Mouse (Mus musculus) liver, embryonic 14.5 days (tissue): ENCODE results near the gene Arid2. TPM values are rescaled to one million over a fixed set of nuclear protein-coding genes. Genes with fewer than 3 reads are reported as not detected.
A peak's percentile ranks its signal among the peaks of the same experiment; 100 is the strongest.

ENCODE experiments used
- ATAC-seq: fragments of 200-750 bp; cut with Nextera tagmentation; 2 replicates; pipeline ENCODE4 v1.8.0; 2017; ENCODE audit warnings: moderate number of reproducible peaks, mild to moderate bottlenecking, moderate library complexity; ENCODE audit not compliant: insufficient read depth
- DNase-seq, 3 experiments: peaks; one replicate each; pipeline ENCODE4 v3.0.0-alpha.2; 2012 to 2013; ENCODE audit warnings: low read depth in 3 of 3, low spot score in 3 of 3
- H3K27ac ChIP-seq: fragments of 300-500 bp; sonication (generic); 2 replicates; pipeline ENCODE4 v1.5.1; 2014; ENCODE audit warnings: moderate library complexity, mild to moderate bottlenecking, control low read depth, inconsistent platforms
- H3K27me3 ChIP-seq: fragments of 300-500 bp; sonication (generic); 2 replicates; pipeline ENCODE4 v1.6.1; 2014; ENCODE audit warnings: mild to moderate bottlenecking, low read length, moderate library complexity; ENCODE audit not compliant: control insufficient read depth, insufficient read depth
- H3K36me3 ChIP-seq: fragments of 300-500 bp; sonication (generic); replicated peaks from 2 replicates; pipeline ENCODE4 v1.6.1; 2014; ENCODE audit warnings: low read depth; ENCODE audit not compliant: control insufficient read depth, insufficient read depth
- H3K4me1 ChIP-seq, 2 experiments: fragments of 200-500 bp in 1 of 2; fragments of 300-500 bp in 1 of 2; sonication (generic) in 1 of 2; replicated peaks; 2 replicates each; pipeline ENCODE4 v1.6.1; 2012 to 2014; ENCODE audit warnings: antibody characterized with exemption in 1 of 2, inconsistent platforms in 1 of 2, low read length in 1 of 2; ENCODE audit not compliant: control insufficient read depth in 2 of 2, insufficient read depth in 2 of 2
- H3K4me2 ChIP-seq: fragments of 300-500 bp; sonication (generic); 2 replicates; pipeline ENCODE4 v1.6.1; 2014; ENCODE audit warnings: low read depth, mild to moderate bottlenecking, control low read depth, moderate library complexity
- H3K4me3 ChIP-seq, 2 experiments: fragments of 200-500 bp in 1 of 2; fragments of 300-500 bp in 1 of 2; sonication (generic) in 1 of 2; 2 replicates each; pipeline ENCODE4 v1.5.1; 2012 to 2014; ENCODE audit warnings: low read depth in 2 of 2, low read length in 2 of 2, mild to moderate bottlenecking in 2 of 2, control low read depth in 1 of 2, inconsistent platforms in 1 of 2, moderate library complexity in 1 of 2; ENCODE audit not compliant: insufficient read depth in 1 of 2
- H3K9ac ChIP-seq: fragments of 300-500 bp; sonication (generic); replicated peaks from 2 replicates; pipeline ENCODE4 v1.6.1; 2014; ENCODE audit warnings: mild to moderate bottlenecking, control low read depth, moderate library complexity
- H3K9me3 ChIP-seq: fragments of 300-500 bp; sonication (generic); 2 replicates; pipeline ENCODE4 v1.6.1; 2016; ENCODE audit warnings: low read length, mixed read lengths; ENCODE audit not compliant: control insufficient read depth
- CTCF ChIP-seq: IDR thresholded peaks from 2 replicates; pipeline ENCODE4 v1.5.1; 2016; ENCODE audit warnings: antibody characterized with exemption, low read depth, control low read depth
- EP300 ChIP-seq: IDR thresholded peaks from 2 replicates; pipeline ENCODE4 v1.6.1; 2016; ENCODE audit warnings: antibody characterized with exemption, low read depth
- WGBS: fragments of 180-500 bp; shearing (Covaris S2); extraction: QIAGEN DNeasy Blood & Tissue Kit; methylation state at CpG from one replicate; pipeline ENCODE4 v1.1.7; 2014; ENCODE audit not compliant: insufficient replicate concordance; 5-methylcytosine and 5-hydroxymethylcytosine counted together
- polyA plus RNA-seq, 2 experiments: library from polyadenylated mRNA; depleted of rRNA in 1 of 2; stranded (reverse) in 1 of 2; unstranded in 1 of 2; fragments of >200 nt; fragmentation: Nextera tagmentation in 1 of 2; extraction: Ambion mirVana in 1 of 2; gene quantifications; 2 replicates each; pipeline versions ENCODE4 v1.2.1 to v1.2.3; 2012 to 2014

The Arid2 gene
- polyA plus RNA-seq, 2 experiments: 8.1 to 8.5 TPM

GRCm38 (mm10) chr15:96340924-96341323 is 53.6 kb downstream of the Arid2 start:
- ATAC-seq (no peak), DNase-seq (no peak)
- Histone ChIP-seq H3K36me3 (no peaks in the 10 kb centered on the region), H3K9ac (no peak overlapping the region), H3K27ac (no peak overlapping the region; the same call in 1 of the 2 replicates), H3K4me3 (no peak overlapping the region), H3K4me1 (peaks cover 33 to 36% of the 10 kb centered on the region in 2 experiments), H3K27me3 (no peaks in the 10 kb centered on the region), H3K4me2 (no peak overlapping the region), H3K9me3 (no peaks in the 10 kb centered on the region)
- WGBS: 74% methylated on average over 2 of the region's 2 CpGs
- no peak for TF ChIP-seq EP300
- TF ChIP-seq CTCF: no peak

DNA sequence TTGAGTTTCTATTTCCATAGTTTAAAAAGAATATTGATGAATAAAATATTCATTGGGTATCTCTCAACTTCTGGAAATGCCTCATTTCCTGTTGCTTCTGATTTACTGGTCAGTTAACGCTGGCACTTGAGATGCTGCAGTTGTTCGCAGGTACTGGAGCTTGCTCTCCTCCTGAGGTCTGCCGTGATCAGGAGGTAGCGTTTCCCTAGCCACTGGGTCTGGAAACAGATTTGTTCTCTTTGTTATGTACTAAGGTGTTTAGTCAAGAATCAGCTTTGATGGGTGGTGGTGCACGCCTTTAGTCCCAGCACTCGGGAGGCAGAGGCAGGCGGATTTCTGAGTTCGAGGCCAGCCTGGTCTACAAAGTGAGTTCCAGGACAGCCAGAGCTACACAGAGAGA is 54.8 kb downstream of the Arid2 start:
- TF ChIP-seq EP300 (no peak), CTCF (no peak)

GRCm38 (mm10) chr15:96342871-96343270 is 55.6 kb downstream of the Arid2 start:
- 6% methylated on average over 3 of the region's 3 CpGs for WGBS
- Histone ChIP-seq H3K4me1 (peaks cover 33 to 39% of the 10 kb centered on the region in 2 experiments), H3K4me2 (peak overlapping the region; percentile 60), H3K27ac (peak overlapping the region; percentile 67), H3K9me3 (no peaks in the 10 kb centered on the region), H3K27me3 (no peaks in the 10 kb centered on the region), H3K36me3 (no peaks in the 10 kb centered on the region), H3K9ac (no peak overlapping the region), H3K4me3 (peak overlapping the region in 1 of 2 experiments; percentile 5; a peak in 1 of 4 replicates)
- TF ChIP-seq CTCF (no peak), EP300 (peak; percentile 70)
- DNase-seq (peak; percentile 58 to 74 (median 69)), ATAC-seq (peak; percentile 90)

More for the DNA sequence above, 54.8 kb downstream of the Arid2 start:
- H3K36me3 ChIP-seq: no peaks in the 10 kb centered on the region
- no peak overlapping the region for H3K9ac ChIP-seq
- 85% methylated on average over 8 of the region's 8 CpGs for WGBS
- H3K4me1 ChIP-seq: peaks cover 33 to 39% of the 10 kb centered on the region in 2 experiments
- no peaks in the 10 kb centered on the region for H3K9me3 ChIP-seq
- DNase-seq (no peak), ATAC-seq (no peak)
- H3K27ac ChIP-seq: no peak overlapping the region
- H3K27me3 ChIP-seq: no peaks in the 10 kb centered on the region
- no peak overlapping the region for H3K4me2 ChIP-seq
- H3K4me3 ChIP-seq: no peak overlapping the region

GRCm38 (mm10) chr15:96344591-96345285 is 57.4 kb downstream of the Arid2 start:
- H3K36me3 ChIP-seq: no peaks in the 10 kb centered on the region
- ATAC-seq (peak; percentile 76), DNase-seq (peak; percentile 59 to 64 (median 61))
- H3K4me3 ChIP-seq: no peak overlapping the region; a peak in 1 of 4 replicates
- H3K4me1 ChIP-seq: peaks cover 33 to 39% of the 10 kb centered on the region in 2 experiments
- no peaks in the 10 kb centered on the region for H3K27me3 ChIP-seq
- H3K9ac ChIP-seq: no peak overlapping the region; the same call in 1 of the 2 replicates
- peak overlapping the region; percentile 58 for H3K4me2 ChIP-seq
- H3K9me3 ChIP-seq: no peaks in the 10 kb centered on the region
- WGBS: 8% methylated on average over 7 of the region's 7 CpGs
- TF ChIP-seq CTCF: peak; percentile 20; the same call in 1 of the 2 replicates
- TF ChIP-seq EP300: peak; percentile 80
- H3K27ac ChIP-seq: peak overlapping the region; percentile 77

DNA sequence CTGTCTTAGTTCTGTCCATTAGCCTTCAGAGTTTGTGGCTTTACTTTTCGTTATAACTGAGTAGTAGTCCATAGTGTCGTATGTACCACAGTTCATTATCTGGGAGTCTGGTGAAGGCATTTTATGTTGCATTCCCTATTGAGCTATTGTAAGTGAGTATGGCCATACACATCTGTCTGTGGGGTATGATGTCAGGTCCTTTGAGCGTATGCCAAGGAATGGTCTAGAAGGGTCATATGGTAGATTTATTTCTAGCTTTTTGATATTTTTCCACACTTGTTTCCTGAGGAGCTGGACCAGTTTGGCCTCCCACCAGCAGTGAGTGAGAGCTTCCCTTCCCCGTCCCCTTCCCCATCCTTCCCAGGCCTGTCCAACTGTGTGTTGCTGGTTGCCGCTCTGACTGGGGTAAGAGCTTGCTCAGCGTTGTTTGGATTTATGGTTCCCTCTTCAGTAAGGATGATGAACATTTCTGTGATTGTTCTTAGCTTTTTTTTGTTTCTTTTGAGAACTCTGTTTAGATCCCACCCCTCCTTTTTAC is 58.1 kb downstream of the Arid2 start:
- H3K27ac ChIP-seq: peak overlapping the region; percentile 51
- H3K36me3 ChIP-seq: peaks cover 4% of the 10 kb centered on the region
- H3K4me1 ChIP-seq: peaks cover 33 to 39% of the 10 kb centered on the region in 2 experiments
- ATAC-seq: no peak
- H3K9ac ChIP-seq: no peak overlapping the region
- 74% methylated on average over 6 of the region's 6 CpGs for WGBS
- DNase-seq: no peak
- H3K27me3 ChIP-seq: no peaks in the 10 kb centered on the region
- no peak for TF ChIP-seq CTCF
- no peak for TF ChIP-seq EP300
- no peaks in the 10 kb centered on the region for H3K9me3 ChIP-seq
- peak overlapping the region; percentile 53 for H3K4me2 ChIP-seq
- no peak overlapping the region for H3K4me3 ChIP-seq
